Mouse (Mus musculus) adrenal gland, postnatal 4 days (tissue): ENCODE results near the gene Scd4. TPM values are rescaled to one million over a fixed set of nuclear protein-coding genes. Genes with fewer than 3 reads are reported as not detected.
A peak's percentile ranks its signal among the peaks of the same experiment; 100 is the strongest.

Experiments
- DNase-seq, 2 experiments: peaks; one replicate each; pipeline ENCODE4 v3.0.0; 2021 to 2022; ENCODE audit warnings: low spot score in 2 of 2, mixed read lengths in 2 of 2
- long read RNA-seq, 2 experiments: library from polyadenylated mRNA; stranded (forward); transcript quantifications; one replicate each; pipeline ENCODE4 v2.0.0; 2021
- total RNA-seq, 2 experiments: library from RNA; stranded (reverse); gene quantifications; 2 replicates each; pipeline ENCODE4 v1.2.3; 2021

Scd4 gene
- 1 to 10 TPM; 2.0 to 2.2 TPM for total RNA-seq
- long read RNA-seq, experiment 1, result 0 reads
- long read RNA-seq, experiment 2, result 0 reads

DNA sequence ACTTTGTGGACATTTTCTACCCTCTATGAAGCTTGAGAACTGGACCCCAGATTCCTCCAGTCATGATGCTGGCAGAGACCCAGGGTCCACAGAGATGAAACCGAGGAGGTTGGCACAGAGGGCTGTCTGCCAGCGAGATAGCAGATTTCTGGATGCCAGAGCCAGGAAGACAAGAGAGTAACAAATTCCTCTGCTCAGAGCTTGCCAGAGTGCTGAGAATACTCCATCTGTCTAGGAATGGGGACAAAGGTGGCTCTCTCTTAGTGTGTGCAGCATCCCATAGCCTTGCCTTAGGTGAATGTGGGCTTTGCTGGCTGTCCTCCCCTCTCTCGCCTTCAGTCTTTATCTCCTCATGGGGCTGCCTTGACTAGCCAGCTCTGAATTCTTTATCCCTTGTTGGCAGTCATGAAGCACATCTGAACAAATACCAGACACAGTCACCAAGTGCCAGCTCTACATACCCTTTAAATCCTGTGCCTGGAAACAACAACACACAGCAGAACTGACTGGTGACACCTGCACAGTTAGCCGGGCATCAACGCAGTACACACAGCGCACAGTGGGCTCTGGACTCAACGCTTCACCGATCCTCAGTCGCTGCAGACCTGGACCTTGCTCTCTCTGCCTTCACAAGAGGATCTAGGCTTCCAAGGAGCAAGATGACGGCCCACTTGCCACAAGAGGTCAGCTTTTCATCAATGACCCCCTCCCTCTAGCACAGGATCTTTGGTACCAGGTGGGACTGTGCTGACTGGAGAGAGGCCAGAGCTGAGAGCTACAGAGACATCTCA, at the start of gene Scd4:
TSS of gene Scd4 (plus strand) at position 260 of the 791 bp plus-strand sequence.
- DNase-seq, result no peak

DNA sequence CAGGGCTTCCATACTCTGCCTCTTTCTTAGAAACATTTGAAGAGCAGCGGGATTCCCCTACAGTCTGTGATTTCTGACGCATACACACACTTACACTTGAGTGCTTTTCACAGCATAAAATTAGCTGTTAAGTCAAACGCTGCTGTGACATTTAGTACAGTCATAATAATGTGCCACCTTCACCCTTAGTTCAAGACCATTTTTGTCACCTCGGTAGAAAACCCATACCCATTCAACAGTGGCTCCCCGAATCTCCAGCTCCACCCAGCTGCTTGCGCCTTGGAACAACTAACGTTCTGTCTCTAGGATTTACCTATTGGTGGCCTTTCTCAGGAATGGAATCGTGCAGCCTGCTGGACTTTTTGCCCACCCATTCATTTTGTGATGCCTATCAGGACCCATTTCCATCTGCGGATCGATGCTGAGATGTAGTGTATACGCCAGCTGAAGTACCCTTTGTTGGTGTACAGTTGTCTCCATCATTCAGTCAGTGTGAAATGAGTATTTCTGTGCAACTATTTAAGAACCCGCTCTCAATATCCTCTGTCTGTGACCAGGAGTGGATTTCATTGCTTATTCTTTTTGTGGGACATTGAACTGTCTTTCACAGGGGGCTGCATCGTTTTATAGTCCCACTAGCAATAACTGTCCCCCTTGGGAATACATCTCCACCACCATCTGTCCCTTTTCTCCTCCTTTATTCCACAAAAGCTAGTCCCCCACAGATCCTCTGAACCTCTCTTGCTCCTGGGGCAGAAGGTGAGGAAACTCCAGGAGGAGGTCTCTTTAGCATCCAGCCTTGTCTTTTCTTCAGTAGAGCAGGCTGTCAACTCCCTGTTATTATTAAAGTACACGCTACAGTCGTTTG, 49.5 kb upstream of the Scd4 start:
- no peak for DNase-seq

DNA sequence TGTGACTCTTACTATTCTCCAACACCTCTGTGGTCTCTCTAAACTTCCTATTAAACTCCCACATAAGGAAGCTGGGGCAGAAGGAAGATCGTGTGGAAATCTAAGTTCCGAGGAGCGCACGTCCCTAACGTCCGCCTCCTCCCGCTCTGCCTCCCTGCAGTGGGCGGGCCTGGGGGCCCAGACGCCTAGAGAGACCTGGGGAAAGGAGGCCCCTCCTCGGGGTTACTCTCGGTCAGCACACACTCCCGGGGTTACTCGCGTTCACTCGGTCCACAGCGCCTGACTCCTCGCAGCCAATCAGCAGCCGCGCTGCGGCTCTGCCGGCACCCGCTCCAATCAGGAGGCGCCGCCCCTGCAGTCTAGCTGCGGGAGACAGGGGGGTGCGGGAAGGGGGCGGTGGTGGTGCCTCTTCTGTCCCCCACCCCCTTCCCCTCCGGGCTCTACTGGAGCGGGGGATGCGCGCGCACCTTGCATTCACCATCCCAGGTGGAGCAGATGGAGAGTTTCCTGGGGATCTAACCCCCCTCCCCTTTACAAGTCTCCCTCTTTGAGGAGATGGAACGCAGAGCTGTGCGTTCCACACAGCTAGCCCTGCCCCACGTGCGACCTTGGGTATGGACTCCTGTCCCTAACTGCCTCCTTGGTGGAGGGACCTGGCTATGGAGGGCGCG, 48.7 kb upstream of the Scd4 start:
- peak; percentile 74 to 85 for DNase-seq

DNA sequence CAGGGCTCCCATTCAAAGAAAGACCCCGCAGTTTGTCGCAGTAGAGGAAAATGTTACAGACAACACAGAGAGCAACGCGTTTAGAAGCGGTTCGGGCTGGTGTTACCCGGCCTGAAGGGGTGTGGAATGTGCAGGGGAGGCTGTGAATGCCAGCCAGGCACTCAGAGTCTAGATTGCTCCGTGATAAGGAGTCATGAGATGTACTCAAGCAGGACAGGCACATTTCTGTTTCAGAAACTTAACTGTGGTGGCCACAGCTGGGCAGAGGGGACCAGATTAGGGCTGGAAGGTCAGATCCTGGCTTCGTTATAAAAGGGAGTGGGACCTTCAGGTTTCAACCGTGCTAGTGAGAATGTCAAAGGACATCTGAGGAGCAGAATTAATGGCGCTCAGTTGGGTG, 48.2 kb upstream of the Scd4 start:
- no peak for DNase-seq

DNA sequence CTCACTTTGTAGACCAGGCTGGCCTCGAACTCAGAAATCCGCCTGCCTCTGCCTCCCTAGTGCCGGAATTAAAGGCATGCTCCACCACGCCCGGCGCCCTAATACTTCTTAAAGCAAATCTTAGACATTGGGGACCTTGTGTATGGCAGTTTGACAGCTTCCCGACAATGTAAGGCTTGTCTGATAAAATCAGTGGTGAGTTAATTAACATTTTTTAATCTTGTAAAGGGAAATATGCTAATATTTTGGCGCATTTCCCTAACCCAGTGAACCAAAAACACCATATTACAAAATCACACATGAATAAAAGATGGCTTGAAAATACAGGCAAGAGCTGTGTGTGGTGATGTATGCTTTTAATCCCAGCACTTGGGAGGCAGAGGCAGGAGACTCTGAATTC, 47.3 kb upstream of the Scd4 start:
- DNase-seq, result no peak

DNA sequence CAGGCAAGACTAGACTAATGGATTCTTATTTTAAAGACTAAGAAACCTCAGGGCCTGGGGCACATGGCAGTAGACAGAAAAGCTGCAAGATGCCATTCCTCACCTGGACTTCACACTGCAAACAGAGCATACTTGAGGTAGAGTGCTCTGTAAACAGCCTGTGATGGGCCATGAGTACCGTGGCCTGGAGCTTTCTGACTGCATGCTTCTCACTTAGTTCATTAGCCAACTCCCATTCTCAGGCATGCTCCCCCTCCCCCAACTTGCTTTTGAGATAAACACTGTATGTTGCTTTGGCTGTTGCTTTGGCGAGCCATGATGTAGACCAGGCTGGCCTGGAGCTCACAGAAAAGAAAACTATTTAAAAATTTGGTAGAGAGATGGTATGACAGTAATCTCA, 46.8 kb upstream of the Scd4 start:
- DNase-seq, result no peak

DNA sequence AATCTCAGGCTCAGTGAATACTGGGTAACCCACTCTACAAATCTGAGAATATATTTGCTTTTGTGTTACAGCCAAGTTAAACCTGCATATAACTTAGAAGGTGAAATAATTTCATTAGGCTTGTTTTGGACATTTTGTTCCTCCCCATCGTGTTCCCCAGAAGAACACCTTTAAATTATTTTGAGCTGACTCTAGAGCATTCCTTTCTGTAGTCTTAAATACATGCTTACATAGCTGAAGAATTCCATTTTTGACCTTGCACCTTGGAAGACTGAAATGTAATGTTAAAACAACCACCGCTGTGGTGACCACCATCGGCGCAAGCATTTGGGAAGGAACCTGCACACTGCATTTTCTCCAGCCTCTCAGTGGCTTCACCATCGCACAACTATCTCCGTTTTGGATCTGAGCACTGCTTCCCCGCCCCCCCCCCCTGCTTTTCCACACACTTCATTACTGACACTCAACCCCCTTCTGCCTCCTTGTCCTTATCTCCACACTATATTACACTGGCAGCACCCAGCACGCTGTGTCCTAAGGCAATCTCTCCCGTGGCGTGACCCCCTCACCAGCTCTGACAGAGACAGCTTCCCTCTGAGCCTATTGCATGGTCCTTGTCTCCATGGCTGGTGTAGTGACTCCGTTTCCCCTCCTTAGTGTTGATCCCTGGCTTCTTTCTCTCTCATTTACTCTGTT, 45.3 kb upstream of the Scd4 start:
- no peak for DNase-seq

DNA sequence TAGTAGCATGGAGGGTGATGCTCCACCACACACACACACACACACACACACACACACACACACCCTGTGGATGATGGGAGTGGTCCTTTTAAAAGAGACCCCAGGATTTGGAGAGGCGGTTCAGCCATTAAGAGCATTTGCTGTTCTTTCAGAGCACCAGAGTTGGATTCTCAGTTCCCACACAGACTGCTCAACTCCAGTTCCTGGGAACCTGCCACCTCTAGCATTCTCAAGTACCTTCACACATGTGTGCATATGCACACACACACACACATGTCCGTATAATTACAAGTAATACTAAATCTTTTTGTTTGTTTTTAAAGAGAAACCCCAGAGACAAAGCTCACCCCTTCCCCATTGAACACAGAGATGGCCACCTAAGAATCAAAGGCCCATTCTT, 40.8 kb upstream of the Scd4 start:
- DNase-seq, result no peak

DNA sequence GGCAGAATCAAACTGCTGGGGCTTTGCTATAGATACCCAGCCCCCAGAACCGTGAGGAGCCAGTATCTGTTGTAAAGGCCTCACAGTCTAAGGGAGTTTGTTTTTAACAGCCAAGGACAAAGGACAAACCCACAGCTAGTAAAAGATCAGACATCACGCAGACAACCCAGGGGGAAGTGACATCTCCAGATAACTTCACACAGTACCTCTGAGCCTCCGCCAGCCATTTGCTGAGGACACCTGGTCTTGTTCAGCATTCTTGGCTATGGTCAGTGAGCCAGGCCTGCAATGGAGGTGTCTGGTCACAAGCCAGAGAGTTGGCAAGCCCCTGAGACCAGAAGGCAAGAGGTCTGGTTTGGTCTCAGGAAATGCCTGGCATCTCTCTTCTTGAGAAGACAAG, 40.4 kb upstream of the Scd4 start:
- DNase-seq, result no peak

DNA sequence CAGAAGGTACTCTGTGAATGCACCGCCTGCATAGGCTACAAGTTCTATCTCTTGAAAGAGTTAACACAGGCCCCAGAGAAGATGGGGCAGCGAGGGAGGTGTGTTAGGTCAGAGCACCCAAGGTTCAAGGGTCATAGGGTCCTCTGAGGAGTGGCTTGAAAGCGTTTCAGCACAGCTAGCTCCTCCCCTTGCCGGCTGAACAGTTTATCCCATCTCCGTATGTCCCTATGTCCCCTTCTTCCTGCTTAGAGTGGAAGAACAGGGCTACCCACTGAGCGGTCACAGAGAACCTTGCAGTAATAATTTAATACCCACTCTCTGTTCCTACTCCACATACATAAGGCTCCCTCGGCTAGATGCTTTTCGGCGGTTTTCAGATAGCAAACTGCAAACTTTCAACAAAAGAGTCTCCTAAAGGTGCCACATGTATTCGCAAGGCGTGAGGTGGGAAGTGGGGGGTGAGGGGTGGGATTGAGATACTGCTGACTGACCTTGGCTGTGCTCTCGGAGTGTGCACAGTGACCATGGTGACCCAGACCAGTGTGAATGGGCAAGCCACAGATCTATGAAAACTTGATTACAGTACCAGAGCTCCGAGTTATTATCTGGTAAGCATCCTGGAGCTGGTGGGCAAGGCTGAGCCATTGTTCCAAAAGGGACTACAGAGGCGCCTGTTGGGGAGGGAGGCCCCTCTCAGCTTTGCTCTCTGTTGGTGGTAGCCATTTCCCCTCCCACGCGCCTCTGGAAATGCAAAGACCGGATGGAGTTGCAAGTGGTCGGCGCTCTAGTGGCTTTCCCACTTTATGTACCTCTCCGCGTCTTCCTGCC, 39.7 kb upstream of the Scd4 start, which contains the start of gene Scd2:
TSS of gene Scd2 (plus strand) at position 734 of the 828 bp plus-strand sequence.
- DNase-seq, result no peak

DNA sequence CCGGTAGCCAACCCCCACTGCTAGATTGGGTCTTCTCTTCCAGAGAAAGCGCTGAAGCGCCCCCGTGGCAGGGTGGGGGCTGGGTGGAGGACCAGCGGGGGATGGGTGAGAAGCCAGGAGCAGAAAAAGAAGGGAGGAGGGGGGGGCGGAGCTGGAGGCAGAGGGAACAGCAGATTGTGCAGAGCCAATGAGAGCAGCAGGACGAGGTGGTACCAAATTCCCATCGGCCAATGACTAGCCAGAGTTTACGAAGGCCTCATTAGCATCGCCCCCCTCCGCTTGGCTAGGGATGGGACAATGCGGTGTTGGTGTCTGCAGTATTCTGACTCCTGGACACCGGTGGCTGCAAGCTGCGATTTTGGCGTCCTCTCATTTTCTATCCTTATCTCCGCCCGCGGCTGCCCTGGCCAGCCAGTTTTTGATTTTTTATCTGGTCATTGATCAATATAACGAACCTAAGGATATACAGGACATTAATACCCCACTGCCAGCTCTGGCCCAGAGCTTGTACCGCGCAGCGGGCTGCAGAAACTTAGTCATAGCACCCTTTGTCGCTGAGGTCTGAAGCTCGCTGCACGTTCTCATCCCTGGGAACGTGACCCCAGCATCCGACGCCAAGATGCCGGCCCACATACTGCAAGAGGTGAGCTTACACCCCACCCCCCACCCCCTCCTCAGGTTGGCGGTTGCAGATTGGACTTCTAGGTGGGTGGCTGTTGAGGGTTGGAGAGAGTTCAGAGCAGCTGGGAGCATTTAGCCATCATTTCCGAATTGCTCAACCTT, 38.9 kb upstream of the Scd4 start:
- peak; percentile 69 to 77 for DNase-seq

DNA sequence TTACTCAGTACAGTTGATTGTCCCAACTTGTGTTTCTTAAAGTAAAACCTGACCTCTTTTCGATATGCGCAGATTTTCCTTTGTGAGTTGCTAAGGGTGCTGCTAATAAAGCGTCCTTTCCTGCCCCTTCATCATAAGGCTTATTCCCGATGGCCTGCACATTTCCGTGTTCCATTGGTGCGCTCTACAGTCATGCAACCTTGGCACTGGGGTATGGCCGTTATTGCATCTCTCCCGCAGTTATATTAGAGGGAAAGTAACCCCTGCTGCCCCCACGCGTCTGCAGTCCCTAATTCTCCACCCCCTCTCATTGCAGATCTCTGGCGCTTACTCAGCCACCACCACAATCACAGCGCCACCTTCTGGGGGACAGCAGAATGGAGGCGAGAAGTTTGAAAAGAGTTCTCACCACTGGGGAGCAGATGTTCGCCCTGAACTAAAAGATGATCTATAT, 38.3 kb upstream of the Scd4 start:
- DNase-seq, result peak; percentile 72 to 88

DNA sequence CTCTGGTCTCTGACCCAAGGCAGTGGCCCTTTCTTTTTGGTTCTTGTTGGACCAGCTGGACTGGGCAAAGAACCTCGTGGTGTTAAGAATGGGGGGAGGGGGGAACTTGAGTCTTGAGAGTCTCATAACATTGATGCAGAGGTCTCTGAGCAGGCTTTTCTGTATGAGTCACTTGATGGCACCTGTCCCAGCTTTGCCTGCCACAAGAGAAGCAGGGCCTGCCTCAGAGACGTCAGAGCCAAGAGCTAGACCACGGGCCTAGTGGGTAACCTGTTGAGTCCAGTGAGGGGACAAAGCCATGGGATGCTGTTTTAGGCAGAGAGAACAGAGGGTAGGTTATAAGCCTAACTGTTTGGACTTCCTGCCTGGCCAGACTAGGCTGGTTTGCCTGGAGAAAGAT, 37.6 kb upstream of the Scd4 start:
- DNase-seq, result no peak

DNA sequence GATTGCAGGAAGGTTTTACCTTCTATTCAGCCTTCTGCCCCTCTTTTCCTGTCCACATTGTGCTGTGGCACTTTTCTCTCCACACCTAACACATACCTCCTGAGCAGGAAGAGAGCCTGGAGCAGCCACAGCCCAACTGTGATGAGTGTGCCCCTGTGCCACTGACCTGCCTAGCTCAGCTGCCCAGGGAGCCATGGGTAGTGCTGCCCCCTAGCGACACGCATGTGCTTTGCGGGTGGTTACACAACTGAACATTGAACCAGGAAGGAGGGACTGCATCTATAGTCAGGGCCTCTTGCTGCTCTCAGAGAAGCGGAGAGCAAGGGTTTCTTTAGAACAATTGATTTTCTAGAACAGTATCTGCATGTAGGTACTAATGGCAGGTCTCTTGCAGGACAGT, 37.2 kb upstream of the Scd4 start:
- peak; percentile 69 to 79 for DNase-seq

DNA sequence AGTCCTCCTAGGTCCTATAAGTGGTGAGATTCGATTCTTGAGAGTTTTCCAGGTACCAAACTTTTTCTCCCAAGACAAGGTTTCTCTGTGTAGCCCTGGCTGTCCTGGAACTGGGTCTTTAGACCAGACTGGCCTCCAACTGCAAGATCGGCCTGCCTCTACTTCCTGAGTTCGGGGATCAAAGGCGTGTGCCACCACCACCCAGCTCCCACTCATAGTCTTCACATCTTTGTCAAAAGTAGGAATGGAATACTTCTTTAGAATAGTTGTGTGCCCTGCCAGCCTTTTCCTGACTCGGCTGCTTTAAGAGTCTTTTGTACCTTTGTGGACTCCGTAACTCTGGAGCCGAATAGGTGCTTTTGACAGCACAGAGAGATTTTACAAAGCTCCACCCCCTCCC, 36.7 kb upstream of the Scd4 start:
- no peak for DNase-seq

DNA sequence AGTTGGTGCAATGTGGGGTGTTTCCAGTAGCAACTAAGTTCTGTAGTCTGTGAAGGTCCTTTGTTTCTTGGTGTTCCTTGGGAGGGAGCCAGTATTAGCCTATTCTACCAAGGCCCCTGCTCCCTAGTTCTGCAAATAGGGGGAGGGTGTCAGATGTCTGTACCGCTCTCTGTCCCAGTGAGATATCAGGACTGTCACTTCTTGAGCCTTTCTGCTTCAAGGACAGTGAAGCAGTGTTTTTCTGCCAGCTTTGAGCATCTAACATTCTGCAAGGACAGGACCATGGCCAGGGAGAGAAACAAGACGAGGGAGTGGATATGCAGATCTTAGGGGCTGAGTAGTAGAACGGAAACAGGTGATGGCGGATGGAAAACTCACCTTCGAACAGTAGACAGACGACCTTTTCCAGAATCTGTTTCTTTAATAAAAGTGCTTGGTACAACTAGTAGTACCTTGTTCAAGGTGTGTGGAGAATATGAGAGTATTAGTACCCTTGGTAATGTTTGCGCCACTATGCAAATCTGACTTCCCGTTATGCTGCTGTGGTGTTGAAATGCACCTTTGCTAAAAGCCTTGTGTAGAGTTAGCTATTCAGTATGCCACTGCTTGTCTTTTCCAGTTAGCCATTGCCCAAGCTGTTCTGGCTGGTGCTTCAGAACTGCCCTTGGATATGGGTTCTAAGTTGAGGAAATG, 35.7 kb upstream of the Scd4 start:
- DNase-seq, result no peak

DNA sequence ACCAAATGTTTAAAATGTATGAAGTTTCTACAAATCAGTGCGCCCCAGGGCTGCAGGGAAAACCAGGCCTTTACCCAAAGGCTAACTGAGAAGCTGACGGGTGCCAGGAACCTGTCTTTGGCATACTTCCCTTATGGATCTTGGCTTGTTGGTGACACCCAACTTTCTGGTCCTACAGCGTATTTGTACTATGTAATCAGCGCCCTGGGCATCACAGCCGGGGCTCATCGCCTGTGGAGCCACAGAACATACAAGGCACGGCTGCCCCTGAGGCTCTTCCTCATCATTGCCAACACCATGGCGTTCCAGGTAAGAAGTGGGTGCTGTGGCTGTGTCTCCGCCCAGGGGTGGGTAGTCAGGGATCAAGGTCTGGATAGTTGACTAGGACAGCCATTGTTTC, 35.0 kb upstream of the Scd4 start:
- no peak for DNase-seq

DNA sequence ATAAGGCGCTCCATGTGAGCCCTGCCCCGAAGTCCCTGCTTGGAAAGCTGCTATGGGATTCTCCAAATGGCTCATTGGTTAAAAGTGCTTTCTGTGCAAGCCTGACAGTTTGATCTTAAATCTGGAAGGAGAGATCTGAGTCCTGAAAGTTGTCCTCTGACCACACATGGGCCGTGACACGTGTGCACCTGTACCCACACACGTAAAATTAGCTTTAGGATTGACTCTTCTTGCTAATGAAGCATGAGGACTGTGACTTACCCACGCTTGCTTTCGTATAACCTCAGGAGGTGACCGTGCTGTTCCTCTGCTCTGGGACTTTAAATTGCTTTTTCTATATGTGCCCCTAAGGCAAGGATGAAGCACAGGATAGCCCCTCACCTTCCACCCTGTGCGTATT, 33.8 kb upstream of the Scd4 start:
- no peak for DNase-seq

DNA sequence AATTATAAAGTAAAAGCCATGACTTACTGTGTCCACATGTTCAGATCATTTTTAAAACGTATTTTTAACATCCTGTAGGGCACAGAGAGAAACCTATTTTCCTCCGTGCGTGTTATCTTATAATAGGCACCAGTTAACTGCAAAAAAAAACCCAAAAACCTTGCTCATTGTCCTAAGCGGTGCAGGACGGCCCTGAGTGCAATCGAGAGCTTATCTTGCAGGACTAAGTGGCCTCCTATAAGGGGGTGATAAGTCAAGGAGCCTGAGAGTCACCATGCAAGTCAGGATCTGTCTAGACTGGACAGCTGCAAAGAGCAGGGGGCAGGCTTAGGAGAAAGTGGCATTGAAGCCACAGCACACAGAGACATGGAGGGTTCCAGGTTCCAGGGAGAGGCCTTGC, 33.0 kb upstream of the Scd4 start:
- no peak for DNase-seq
